Mouse (Mus musculus): ENCODE results near the gene Sae1. TPM values are rescaled to one million over a fixed set of nuclear protein-coding genes. Genes with fewer than 3 reads are reported as not detected.

Gene Sae1
- polyA plus RNA-seq, 1 experiment from 2014 or later, result 437 TPM

DNA sequence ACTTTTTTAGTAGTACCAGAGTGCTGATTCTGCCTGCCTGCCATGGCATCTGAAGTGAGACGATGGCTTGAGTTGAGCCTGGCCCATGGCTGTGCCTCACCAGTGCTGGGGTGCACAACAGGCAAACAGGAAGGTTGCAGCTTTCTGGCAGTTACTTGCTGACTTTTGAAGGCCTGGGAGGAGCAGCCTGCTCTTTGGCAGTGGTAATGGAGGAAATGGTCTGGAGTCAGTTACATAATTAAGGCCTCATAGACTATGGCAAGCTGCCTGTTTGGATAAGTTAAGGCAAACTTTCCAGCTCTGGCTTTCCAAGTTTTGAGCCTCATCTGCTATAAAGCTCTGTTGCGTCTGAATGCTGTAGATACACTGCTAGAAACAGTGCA is 17.5 kb upstream of the Sae1 start:
- Histone ChIP-seq H3K9ac (ENCODE audit: low read length) (peak overlapping the region; percentile 29; the same call in 1 of the 2 replicates), H3K4me3 (ENCODE audit: low read depth, low read length) (no peak overlapping the region), H3K27ac (ENCODE audit: low read depth, low read length) (peak overlapping the region; percentile 48; the same call in 1 of the 2 replicates), H3K36me3 (ENCODE audit: control insufficient read depth, insufficient read depth, low read length) (no peaks in the 10 kb centered on the region), H3K4me2 (ENCODE audit: low read depth, low read length, severe bottlenecking) (0 out of 2 replicates have a peak overlapping the region, but pooled peaks have one; percentile 12), H3K27me3 (ENCODE audit: control insufficient read depth, insufficient read depth, low read length) (no peaks in the 10 kb centered on the region), H3K4me1 (replicated peaks; ENCODE audit: control insufficient read depth, insufficient read depth, low read length) (peaks cover 10% of the 10 kb centered on the region), H3K9me3 (ENCODE audit: control insufficient read depth, low read length) (no peaks in the 10 kb centered on the region)
- 88% methylated on average over 2 of the region's 2 CpGs for WGBS
- no peak for DNase-seq (ENCODE audit: low spot score)
- no peak for ATAC-seq (replicated peaks; ENCODE audit: low FRiP score)

DNA sequence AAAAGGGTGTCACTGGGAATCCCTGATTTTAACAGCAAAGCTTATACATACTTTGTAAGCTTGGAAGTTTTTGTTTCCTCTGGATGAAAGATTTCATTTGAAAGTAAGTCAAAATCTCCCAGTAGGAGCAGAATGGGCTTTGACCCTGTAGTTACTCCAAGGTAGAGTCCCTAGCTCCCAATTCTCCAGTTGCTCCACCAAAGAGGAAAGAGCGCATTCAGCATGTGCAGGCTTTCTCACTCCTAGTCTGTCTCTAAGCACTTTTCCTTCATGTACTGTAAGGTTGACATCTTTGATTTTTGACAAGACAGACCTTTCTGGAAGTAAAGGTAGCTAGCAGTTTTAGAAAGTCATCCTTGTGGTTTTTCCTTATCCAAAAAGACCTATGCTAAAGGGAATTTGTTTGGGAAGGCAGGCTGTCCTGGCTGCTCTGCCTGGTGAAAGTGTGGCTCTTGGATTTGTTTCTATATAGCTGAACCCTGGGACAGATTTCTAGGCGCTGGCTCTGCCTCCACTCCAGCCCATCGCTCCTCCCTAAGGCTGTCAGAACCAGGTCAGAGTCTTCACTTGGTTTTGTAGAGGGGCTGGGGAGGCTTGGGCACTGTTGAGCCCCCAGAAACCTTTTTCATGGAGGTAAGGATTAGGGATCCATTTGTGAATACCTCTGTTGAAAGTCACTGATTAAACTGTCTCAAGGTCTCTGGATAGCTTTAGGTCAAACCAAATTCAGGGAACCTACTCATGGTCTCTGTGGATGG is 16.9 kb upstream of the Sae1 start:
- ATAC-seq (replicated peaks; ENCODE audit: low FRiP score) (no peak), DNase-seq (ENCODE audit: low spot score) (no peak)
- H3K9ac ChIP-seq (ENCODE audit: low read length), result peak overlapping the region; percentile 29
- no peak overlapping the region for H3K4me3 ChIP-seq (ENCODE audit: low read depth, low read length)
- WGBS, result 90% methylated on average over 3 of the region's 3 CpGs
- H3K27me3 ChIP-seq (ENCODE audit: control insufficient read depth, insufficient read depth, low read length), result no peaks in the 10 kb centered on the region
- H3K4me1 ChIP-seq (replicated peaks; ENCODE audit: control insufficient read depth, insufficient read depth, low read length), result peaks cover 10% of the 10 kb centered on the region
- 0 out of 2 replicates have a peak overlapping the region, but pooled peaks have one; percentile 15 for H3K4me2 ChIP-seq (ENCODE audit: low read depth, low read length, severe bottlenecking)
- H3K9me3 ChIP-seq (ENCODE audit: control insufficient read depth, low read length), result no peaks in the 10 kb centered on the region
- peak overlapping the region; percentile 48; the same call in 1 of the 2 replicates for H3K27ac ChIP-seq (ENCODE audit: low read depth, low read length)
- no peaks in the 10 kb centered on the region for H3K36me3 ChIP-seq (ENCODE audit: control insufficient read depth, insufficient read depth, low read length)

DNA sequence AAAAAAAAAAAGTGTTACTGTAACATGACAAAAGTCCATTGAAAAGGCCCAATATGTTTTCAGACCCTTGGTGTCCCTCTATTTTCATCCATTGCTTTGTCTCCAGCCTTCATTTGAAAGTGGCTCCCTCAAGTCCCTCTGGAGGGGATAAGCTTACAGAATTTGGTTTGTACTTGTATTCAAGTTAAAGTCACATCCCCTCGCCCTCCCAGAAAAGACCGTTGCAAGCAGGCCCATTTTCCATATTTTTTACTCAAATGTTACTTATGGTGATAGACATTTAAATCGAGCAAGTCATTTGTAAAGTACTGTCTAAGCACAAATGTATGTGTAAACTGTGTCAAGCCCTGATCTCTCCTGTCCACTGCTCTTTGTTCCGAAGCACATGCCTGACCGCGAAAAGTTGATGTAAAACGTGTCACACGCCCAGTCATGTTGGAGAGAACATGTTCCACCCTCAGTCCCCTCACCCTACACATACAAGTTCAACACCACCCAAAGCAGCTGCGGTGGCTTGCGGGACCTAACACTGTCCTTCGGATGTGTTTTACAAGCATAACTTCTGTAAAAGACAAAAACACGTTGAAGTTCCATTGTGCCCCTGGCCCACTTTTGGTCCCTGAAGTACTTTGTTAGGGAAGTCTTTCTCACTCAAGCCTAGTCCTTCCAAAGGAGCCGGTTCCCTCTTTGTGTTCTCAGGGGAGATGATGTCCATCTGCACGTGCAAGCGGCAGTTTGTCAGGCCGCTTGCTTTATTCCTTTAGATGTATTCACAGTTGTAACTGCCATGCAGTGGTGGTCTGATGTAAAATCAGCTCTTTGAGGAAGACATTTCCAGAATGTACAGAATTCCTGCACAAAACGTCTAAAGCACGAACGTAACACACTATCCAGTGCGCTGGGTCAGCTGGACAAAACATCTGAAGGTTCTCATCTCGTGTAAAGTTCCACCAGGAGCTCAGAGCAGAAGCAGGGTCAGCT is 15.7 kb upstream of the Sae1 start:
- Histone ChIP-seq H3K9ac (ENCODE audit: low read length) (peak overlapping the region; percentile 100), H3K27ac (ENCODE audit: low read depth, low read length) (peak overlapping the region; percentile 100), H3K4me1 (replicated peaks; ENCODE audit: control insufficient read depth, insufficient read depth, low read length) (peaks cover 13% of the 10 kb centered on the region), H3K4me2 (ENCODE audit: low read depth, low read length, severe bottlenecking) (peak overlapping the region; percentile 100), H3K9me3 (ENCODE audit: control insufficient read depth, low read length) (no peaks in the 10 kb centered on the region), H3K4me3 (ENCODE audit: low read depth, low read length) (peak overlapping the region; percentile 92), H3K36me3 (ENCODE audit: control insufficient read depth, insufficient read depth, low read length) (no peaks in the 10 kb centered on the region), H3K27me3 (ENCODE audit: control insufficient read depth, insufficient read depth, low read length) (no peaks in the 10 kb centered on the region)
- peak; percentile 57 for DNase-seq (ENCODE audit: low spot score)
- WGBS, result 46% methylated on average over 21 of the region's 21 CpGs
- no peak for ATAC-seq (replicated peaks; ENCODE audit: low FRiP score)

DNA sequence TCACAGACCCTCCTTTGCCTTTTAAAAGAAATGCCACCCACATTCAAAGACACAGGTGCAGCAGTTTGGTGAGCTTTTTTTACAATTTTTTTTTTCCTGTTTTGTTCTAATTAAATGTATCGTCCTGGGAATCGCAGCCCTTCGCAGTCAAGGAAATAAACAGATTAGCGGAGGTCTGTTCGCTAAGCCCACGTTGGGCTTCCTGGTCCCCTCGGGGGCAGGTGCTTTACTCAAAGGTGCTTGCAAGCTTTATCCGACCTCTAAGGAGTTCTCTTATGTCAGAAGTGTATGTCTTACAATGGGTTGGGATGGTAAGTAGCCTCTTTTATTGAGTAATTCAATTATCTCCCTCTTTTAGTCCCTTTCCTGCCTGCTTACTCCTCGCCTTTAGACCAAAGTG is 14.8 kb upstream of the Sae1 start:
- H3K27me3 ChIP-seq (ENCODE audit: control insufficient read depth, insufficient read depth, low read length), result no peaks in the 10 kb centered on the region
- peak overlapping the region; percentile 92 for H3K4me3 ChIP-seq (ENCODE audit: low read depth, low read length)
- H3K4me1 ChIP-seq (replicated peaks; ENCODE audit: control insufficient read depth, insufficient read depth, low read length), result peaks cover 13% of the 10 kb centered on the region
- ATAC-seq (replicated peaks; ENCODE audit: low FRiP score), result no peak
- H3K4me2 ChIP-seq (ENCODE audit: low read depth, low read length, severe bottlenecking), result peak overlapping the region; percentile 100
- no peak for DNase-seq (ENCODE audit: low spot score)
- no peaks in the 10 kb centered on the region for H3K36me3 ChIP-seq (ENCODE audit: control insufficient read depth, insufficient read depth, low read length)
- under 1% methylated on average over 9 of the region's 9 CpGs for WGBS
- H3K9ac ChIP-seq (ENCODE audit: low read length), result peak overlapping the region; percentile 100
- H3K9me3 ChIP-seq (ENCODE audit: control insufficient read depth, low read length), result no peaks in the 10 kb centered on the region
- H3K27ac ChIP-seq (ENCODE audit: low read depth, low read length), result peak overlapping the region; percentile 100

DNA sequence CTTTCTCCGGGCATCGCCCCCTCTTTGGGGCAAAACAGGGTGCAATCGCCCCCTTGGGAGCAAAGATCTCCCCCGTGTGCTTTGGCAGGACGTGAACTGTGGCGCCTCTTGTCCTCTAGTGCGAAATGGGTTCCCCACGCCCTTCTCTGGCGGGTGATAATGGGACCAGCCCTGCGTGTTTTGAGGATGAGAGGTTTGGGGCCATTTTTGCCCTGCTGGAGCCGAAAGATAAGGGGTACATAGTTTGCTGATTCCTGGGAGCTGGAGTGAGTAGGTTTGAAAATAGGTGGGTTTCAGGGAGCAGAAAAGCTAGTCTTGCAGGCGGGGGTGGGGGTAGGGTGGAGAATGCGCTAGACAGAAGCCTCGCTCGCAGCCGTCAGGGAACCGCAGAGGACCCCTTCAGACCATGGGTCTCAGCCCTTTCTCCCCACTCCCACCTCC is 14.4 kb upstream of the Sae1 start:
- Histone ChIP-seq H3K4me3 (ENCODE audit: low read depth, low read length) (peak overlapping the region; percentile 92), H3K27ac (ENCODE audit: low read depth, low read length) (peak overlapping the region; percentile 100), H3K9me3 (ENCODE audit: control insufficient read depth, low read length) (no peaks in the 10 kb centered on the region), H3K4me1 (replicated peaks; ENCODE audit: control insufficient read depth, insufficient read depth, low read length) (peaks cover 13% of the 10 kb centered on the region), H3K9ac (ENCODE audit: low read length) (peak overlapping the region; percentile 100), H3K36me3 (ENCODE audit: control insufficient read depth, insufficient read depth, low read length) (no peaks in the 10 kb centered on the region), H3K27me3 (ENCODE audit: control insufficient read depth, insufficient read depth, low read length) (no peaks in the 10 kb centered on the region), H3K4me2 (ENCODE audit: low read depth, low read length, severe bottlenecking) (peak overlapping the region; percentile 100)
- whole genome bisulfite sequencing, result under 1% methylated on average over 17 of the region's 17 CpGs
- DNase-seq (ENCODE audit: low spot score) (peak; percentile 69), ATAC-seq (replicated peaks; ENCODE audit: low FRiP score) (no peak)

DNA sequence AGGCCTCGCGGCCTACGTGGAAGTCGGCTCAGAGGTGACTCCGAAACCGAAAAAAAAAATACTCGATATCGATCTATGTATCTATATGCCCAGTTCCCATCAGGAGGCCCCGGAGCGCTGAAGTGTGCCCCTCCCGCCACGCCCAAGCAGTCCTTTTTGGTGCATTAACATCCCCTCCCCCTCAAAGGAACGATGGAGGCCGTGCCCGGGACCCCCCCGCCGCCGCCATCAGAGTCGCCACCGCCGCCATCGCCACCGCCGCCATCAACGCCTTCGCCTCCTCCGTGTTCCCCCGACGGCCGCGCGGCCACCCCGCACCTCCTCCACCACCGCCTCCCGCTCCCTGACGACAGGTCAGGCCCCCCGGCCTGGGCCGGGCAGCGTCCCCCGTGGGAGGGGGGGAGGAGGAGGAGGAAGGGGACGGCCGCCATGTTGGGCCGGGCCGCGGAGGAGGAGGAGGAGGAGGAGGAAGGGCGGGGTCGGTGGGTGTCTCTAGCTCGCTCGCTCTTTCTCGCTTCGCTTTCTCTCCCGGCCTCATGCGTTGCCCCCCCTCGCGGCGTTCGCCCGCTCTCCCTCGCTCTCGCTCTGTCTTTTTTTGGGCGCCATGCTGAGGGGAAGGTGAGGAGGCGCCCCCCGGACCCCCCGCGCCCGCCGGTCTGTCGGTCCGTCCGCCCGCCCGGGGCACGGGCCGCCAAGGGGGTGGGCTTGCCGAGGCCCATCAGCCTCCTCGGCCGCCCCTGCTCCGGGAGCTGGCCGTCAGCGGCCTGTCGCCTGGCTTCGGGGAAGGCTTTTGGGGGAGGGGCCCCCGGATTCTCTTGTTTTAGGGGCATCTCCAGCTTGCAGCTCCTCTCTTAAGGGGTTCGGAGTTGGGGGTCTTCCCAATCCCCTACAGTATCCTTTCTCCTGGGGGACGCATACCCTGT is 13.3 kb upstream of the Sae1 start, which contains the start of gene Zc3h4:
Zc3h4 (plus strand) TSS at position 222 of the 923 bp plus-strand sequence.
- ATAC-seq (replicated peaks; ENCODE audit: low FRiP score) (peak; percentile 57), DNase-seq (ENCODE audit: low spot score) (peak; percentile 96)
- WGBS, result under 1% methylated on average over 52 of the region's 85 CpGs
- Histone ChIP-seq H3K36me3 (ENCODE audit: control insufficient read depth, insufficient read depth, low read length) (no peaks in the 10 kb centered on the region), H3K4me2 (ENCODE audit: low read depth, low read length, severe bottlenecking) (peak within 1 kb of the TSS; percentile 100), H3K4me1 (replicated peaks; ENCODE audit: control insufficient read depth, insufficient read depth, low read length) (peaks cover 13% of the 10 kb centered on the region), H3K9ac (ENCODE audit: low read length) (peak within 1 kb of the TSS; percentile 100), H3K27ac (ENCODE audit: low read depth, low read length) (peak within 1 kb of the TSS; percentile 100), H3K9me3 (ENCODE audit: control insufficient read depth, low read length) (no peaks in the 10 kb centered on the region), H3K27me3 (ENCODE audit: control insufficient read depth, insufficient read depth, low read length) (no peaks in the 10 kb centered on the region), H3K4me3 (ENCODE audit: low read depth, low read length) (peak within 1 kb of the TSS; percentile 92)

DNA sequence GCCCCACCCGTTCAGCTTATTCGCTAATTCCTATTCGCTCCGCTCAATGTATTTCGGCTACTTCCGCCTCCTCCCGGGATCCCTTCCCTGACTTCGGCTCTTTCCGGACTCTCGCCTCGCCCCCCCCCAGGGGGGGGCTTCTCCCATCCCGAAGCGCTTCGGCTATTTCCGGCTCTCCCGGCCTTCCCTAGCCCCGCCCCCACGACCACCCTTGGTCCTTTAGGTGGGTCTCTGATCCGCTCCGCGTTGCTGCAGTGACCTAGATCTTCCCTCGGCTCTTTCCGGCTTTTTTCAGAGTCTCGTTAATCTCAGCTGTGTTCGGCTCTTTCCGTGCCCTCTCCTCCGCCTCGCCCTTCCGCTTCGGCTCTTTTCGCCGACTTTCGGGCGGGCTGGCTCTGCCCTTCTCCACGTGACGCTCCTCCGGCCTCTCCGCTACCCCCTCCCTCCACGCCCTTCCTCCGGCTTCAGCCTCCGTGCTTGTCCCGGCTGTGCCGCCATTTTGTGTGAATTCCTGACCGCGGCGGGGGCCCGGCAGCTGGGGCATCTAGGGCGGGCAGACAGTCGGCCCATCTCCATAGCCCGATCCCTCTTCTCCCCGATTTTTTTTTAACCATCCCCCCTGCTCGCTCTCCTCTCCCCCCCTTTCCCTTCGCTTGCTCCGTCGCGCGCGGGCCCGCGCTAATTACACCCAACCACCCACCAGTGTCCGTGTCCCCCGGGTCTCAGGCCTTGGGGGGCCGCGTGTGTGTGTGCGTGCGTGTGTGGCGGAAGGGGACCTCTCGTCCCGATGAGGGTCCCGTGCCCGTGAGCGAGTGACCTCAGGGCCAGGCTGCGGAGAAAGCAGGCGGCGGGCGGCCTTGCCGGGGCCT is 12.4 kb upstream of the Sae1 start:
- H3K4me3 ChIP-seq (ENCODE audit: low read depth, low read length), result peak overlapping the region; percentile 92

More for the DNA sequence above, 12.4 kb upstream of the Sae1 start:
- peak; percentile 91 for ATAC-seq (replicated peaks; ENCODE audit: low FRiP score)
- H3K27ac ChIP-seq (ENCODE audit: low read depth, low read length), result peak overlapping the region; percentile 100
- no peaks in the 10 kb centered on the region for H3K9me3 ChIP-seq (ENCODE audit: control insufficient read depth, low read length)
- no peaks in the 10 kb centered on the region for H3K27me3 ChIP-seq (ENCODE audit: control insufficient read depth, insufficient read depth, low read length)
- WGBS, result under 1% methylated on average over 76 of the region's 77 CpGs
- DNase-seq (ENCODE audit: low spot score), result peak; percentile 99
- H3K9ac ChIP-seq (ENCODE audit: low read length), result peak overlapping the region; percentile 100
- H3K36me3 ChIP-seq (ENCODE audit: control insufficient read depth, insufficient read depth, low read length), result no peaks in the 10 kb centered on the region
- H3K4me1 ChIP-seq (replicated peaks; ENCODE audit: control insufficient read depth, insufficient read depth, low read length), result peaks cover 10% of the 10 kb centered on the region; the same call in 1 of the 2 replicates
- H3K4me2 ChIP-seq (ENCODE audit: low read depth, low read length, severe bottlenecking), result peak overlapping the region; percentile 100
